10 mouse cellular contexts compared by ENCODE assay signal in the genomic region with DNA sequence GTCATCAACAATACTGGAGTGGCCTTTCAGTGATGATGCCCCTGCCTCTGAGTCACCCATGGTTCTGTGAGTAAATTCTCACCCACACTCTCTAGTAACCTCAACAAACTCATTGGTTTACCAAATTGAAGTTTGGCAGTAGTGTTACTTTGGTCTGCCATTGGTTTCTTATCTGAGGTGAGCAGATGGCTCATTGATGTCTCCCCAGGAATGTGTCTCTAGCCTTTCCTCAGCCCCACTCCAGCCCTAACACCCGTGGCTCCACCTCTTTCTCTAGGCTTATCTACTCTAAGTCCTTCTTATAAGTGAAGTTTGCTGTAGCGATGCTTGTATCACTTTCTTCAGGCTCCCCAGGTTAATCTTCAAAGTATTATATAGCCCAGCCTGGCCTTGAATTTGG.
"Had no signal": no experiment of that assay in that cellular context is flagged by ENCODE, and none has a peak within 500 bp of the region (broad histone marks: within the 10 kb centered on the region; RNA-seq: fewer than 3 reads in every experiment).

No protein-coding gene starts in this region.

- H3K4me2 ChIP-seq: limb, embryonic 12.5 days; neural tube, embryonic 13.5 days had no signal

- H3K9me3 ChIP-seq: midbrain, embryonic 10.5 days; neural tube, embryonic 13.5 days had no signal

- DNase-seq: kidney, adult 8-10 months; kidney, postnatal 25 days; lung, adult 18-20 months; midbrain, embryonic 14.5 days; thymus, postnatal 14 days had no signal

- H3K36me3 ChIP-seq: limb, embryonic 12.5 days; midbrain, embryonic 10.5 days; neural tube, embryonic 13.5 days had no signal

- H3K27me3 ChIP-seq: limb, embryonic 12.5 days; neural tube, embryonic 13.5 days had no signal

- H3K4me3 ChIP-seq: limb, embryonic 12.5 days; midbrain, embryonic 10.5 days; neural tube, embryonic 13.5 days had no signal

- H3K4me1 ChIP-seq: limb, embryonic 12.5 days; midbrain, embryonic 10.5 days; neural tube, embryonic 13.5 days had no signal

- H3K27ac ChIP-seq: limb, embryonic 12.5 days; liver, embryonic 14.5 days; midbrain, embryonic 10.5 days; neural tube, embryonic 13.5 days; stomach, postnatal 0 days had no signal

- H3K9ac ChIP-seq: limb, embryonic 12.5 days; liver, embryonic 14.5 days; neural tube, embryonic 13.5 days had no signal
